Mouse (Mus musculus) heart, postnatal 14 days (tissue): ENCODE data around the gene Tmem266. TPM values are rescaled to one million over a fixed set of nuclear protein-coding genes. Genes with fewer than 3 reads are reported as not detected.

Source experiments
- DNase-seq, 2 experiments: peaks; one replicate each; pipeline ENCODE4 v3.0.0; 2021 to 2022
- intact Hi-C: fragments of 180-260 bp; cut with DNase I; formaldehyde crosslinking; loops from one replicate; pipeline ENCODE4 v1.15.1; 2025
- total RNA-seq, 2 experiments: library from RNA; stranded (reverse); gene quantifications; 2 replicates each; pipeline ENCODE4 v1.2.3; 2021

Tmem266 gene
- total RNA-seq, 2 experiments from 2014 or later: 1.1 to 1.2 TPM

- intact Hi-C loops: no loop called here
- no peak for DNase-seq
Observed at GRCm38 (mm10) chr9:55438433-55438832, 111.7 kb downstream of the Tmem266 start.

DNA sequence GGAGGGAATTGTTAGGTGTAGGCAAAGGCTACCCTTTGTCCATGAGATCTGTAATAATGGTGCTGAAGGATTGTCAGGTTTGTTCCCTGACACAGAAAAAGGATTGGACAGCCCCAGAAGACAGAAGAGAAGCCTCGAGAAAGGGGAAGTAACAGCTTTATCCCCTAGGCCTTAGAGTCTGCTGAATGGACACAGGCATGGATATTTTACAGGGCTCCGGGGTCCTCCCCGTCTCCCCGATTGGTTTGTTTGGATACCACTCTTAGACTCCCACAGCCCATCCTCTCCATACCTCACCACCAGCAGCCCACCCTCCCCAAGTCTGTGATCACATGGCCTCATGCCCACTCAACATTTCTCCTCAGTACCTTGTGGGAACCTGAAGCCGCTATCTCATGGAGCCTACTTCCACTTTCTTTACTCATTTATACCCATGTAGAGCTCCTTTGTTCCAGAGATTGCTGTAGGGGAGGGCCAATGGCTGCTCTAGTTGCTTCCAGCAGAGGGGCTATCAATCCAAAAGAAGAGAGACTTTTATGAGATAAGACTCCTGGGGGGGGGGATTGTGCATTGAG, 112.6 kb downstream of the Tmem266 start:
- intact Hi-C loops: no loop called here
- no peak for DNase-seq

GRCm38 (mm10) chr9:55447509-55447908, 120.8 kb downstream of the Tmem266 start:
- DNase-seq: no peak
- intact Hi-C loops: no loop called here

GRCm38 (mm10) chr9:55449108-55449507, 122.4 kb downstream of the Tmem266 start:
- intact Hi-C loops: no loop called here
- no peak for DNase-seq

DNA sequence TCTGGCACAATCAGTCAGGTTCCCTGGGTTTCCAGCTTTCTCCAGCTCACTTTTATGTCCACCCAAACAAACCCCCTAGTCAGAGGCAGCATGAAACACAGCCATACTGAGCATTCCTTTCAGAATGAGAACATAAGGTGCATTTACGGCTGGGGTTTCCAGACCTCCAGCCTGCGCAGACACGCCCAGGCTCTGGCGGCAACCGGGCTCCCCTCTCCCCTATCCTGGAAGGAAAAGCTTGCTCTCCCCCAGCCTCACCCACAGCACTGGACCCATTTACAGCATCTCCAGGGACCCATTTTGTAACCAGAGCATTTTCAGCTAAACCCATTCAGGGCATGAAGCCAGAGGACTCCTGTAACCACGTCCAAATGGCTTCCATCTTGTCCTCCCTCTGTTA, 123.3 kb downstream of the Tmem266 start:
- DNase-seq: no peak

GRCm38 (mm10) chr9:55451426-55451825, 124.7 kb downstream of the Tmem266 start:
- no peak for DNase-seq
- intact Hi-C loops: no loop called here

More for the DNA sequence above, 123.3 kb downstream of the Tmem266 start:
- intact Hi-C loops: no loop called here

GRCm38 (mm10) chr9:55452906-55453305, 126.2 kb downstream of the Tmem266 start:
- DNase-seq: no peak
- intact Hi-C loops: no loop called here

DNA sequence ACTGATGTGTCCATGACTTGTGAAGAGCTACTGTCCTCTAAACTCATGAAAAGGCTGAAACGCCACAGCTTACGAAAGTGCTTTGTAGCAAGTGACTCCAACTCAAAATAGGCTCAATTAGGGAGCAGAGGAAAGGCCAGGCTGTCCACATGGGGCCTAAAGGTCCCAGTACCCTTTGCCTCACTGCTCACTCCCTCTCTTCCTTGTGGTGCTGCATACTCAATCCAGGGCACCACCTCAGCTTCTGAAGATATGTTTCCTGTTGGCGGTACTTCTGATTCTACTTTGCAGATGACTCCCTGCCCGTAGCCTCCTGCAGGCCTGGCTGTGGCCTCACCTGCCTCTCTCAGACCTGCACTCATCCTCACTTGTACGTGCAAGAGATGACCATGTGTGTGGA, 126.7 kb downstream of the Tmem266 start:
- intact Hi-C loops: no loop called here

DNA sequence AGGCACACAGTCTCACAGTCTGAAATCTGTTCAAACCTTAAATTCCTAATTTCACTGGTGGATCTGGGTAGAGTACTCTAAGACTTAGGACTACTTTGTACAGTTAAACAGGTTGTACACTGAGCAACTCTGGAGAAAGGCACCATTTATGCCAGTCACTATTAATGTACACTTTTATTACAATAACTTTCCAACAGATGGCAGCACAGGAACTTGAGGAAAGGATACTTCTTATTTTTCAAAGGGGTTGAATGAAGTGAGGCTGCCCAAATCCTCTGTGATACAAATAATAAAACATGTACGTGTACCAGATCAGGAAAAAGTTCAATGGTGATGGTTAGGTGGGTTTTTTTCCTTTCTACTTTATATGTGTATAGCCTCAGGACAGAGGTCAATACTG, 141.7 kb downstream of the Tmem266 start:
- DNase-seq: no peak
- intact Hi-C loops: loop anchor here (5.0 kb wide), 1 partner anchor 69 kb away; the partner anchor contains the start of gene Isl2

More for the DNA sequence above, 126.7 kb downstream of the Tmem266 start:
- DNase-seq: no peak

GRCm38 (mm10) chr9:55476084-55476483, 149.4 kb downstream of the Tmem266 start:
- no peak for DNase-seq
- intact Hi-C loops: no loop called here

DNA sequence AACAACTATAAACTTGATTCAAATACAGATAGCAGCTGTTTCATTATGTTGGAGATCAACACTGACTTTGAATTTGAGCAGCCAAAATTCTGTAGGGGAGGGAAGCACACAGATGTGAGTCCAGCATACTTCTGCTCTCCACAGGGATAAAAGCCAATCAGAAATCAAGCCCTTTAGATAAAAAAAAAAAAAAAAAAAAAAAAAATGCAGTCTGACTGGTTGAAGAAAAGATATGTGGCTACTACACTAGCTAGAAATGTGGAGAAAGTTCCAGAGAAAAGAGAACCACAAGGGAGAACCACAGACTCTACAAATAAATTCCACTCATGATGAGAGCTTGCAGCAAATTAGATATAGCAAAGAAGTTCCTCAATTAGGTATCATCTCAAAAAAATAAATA, 152.0 kb downstream of the Tmem266 start:
- intact Hi-C loops: no loop called here
- no peak for DNase-seq

- intact Hi-C loops: no loop called here
- peak in 1 of 2 experiments; percentile 18 for DNase-seq
Observed at GRCm38 (mm10) chr9:55482116-55482515, 155.4 kb downstream of the Tmem266 start.

Other genes starting within 250 kb of the Tmem266 start
- gene Ube2q2, start 178.1 kb upstream of the Tmem266 start, total RNA-seq: 10 to 100 TPM; 25.1 to 26.3 TPM
- 10 to 100 TPM; 30.8 to 32.9 TPM for gene Fbxo22, start 118.0 kb upstream of the Tmem266 start, total RNA-seq
- 1 to 10 TPM in 1 of 2 experiments, under 1 TPM in 1; 0.49 to 2.0 TPM for gene Nrg4, start 69 bp upstream of the Tmem266 start, total RNA-seq
- gene Etfa, start 185.3 kb downstream of the Tmem266 start, total RNA-seq: 100 to 1,000 TPM; 719 to 730 TPM
- under 1 TPM in 1 of 2 experiments, not detected in 1; 0.15 TPM for gene Isl2, start 211.8 kb downstream of the Tmem266 start, total RNA-seq